Mouse (Mus musculus): Measurements from ENCODE around the gene Os9.
A peak's percentile ranks its signal among the peaks of the same experiment; 100 is the strongest.

Gene Os9

DNA sequence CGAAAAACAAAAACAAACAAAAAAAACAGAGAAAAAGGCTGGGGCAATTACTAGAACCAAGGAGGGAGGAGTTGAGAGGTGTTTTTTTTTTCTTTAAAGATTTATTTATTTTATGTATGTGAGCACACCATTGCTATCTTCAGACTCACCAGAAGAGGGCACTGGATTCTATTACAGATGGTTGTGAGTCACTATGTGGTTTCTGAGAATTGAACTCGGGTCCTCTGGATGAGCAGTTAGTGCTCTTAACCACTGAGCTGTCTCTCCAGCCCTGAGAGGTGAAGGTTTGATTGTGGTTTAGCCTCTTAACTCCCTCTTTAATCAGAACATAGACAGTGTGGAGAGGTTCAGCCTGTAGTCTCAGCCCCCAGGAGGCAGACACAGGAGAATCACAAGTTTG is 5.9 kb downstream of the Os9 start:
- DNase-seq (ENCODE audit: low read depth), result peak; percentile 64

DNA sequence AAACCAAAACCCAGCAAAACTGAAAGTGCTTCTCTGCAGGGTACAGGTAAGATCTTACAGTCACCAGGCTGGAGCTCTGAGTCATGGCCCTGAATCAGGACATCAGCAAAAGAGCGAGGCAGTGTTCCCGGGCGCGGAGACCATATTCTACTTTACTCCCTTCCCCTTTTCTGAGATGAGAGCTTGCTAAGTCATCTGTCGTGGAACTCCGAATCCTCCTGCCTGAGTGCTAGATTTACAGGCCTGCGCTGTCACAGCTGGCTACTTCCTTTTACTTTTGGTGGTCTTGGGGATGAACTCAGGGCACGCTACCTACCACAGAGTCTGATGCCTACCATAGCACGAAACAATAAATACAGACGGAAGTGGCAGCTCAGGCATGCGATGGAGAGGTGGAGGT is 6.5 kb downstream of the Os9 start:
- DNase-seq (ENCODE audit: low read depth), result no peak

DNA sequence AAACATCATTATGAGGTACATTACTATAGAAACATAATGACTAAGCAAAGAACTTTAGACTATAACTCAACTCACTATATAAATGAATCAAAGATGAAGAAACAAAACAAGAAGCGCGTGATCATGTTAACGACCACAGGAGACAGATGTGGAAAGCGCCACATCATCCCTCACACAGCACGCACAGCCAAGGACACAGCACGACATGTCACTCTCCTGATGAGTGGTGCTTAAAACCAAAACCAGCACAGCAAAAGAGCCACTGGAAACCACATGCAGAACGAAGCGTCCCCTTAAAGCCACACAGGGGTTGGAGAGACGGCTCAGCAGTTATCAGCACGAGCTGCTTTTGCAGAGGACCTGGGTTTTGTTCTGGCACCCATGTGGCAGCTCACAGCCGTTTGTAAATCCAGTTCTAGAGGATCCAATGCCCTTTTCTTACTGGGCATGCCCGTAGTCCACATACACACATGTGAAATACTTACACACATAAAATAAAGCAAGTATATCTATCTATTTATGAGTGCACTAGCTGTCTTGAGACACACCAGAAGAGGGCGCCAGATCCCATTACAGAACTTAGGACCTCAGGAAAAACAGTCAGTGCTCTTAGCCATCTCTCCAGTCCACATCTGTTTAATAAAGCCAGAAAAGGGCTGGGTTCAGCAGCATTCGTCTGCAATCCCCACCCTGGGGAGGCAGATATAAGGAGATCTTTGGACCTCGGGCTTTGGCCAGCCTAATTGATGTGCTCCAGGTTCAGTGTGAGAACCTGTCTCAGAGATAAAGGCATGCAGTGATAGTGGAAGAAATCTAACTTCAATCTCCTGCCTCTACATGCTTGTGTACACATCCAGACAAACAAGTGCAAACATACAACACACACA is 9.7 kb downstream of the Os9 start:
- DNase-seq (ENCODE audit: low read depth), result no peak

DNA sequence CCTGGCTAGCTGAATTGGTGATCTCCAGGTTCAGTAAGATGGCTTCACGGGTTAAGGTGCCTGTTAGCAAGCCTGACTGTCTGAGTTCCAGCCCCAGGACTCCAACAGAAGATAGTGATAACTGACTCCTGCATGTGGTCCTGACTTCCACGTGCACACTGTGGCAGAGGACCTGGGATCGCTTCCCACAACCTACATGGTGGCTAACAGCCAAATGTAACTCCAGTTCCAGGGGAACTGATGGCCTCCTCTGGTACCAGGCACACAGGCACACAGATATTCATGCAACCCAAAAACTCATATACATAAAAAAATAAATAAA is 12.7 kb downstream of the Os9 start:
- no peak for DNase-seq (ENCODE audit: low read depth)

DNA sequence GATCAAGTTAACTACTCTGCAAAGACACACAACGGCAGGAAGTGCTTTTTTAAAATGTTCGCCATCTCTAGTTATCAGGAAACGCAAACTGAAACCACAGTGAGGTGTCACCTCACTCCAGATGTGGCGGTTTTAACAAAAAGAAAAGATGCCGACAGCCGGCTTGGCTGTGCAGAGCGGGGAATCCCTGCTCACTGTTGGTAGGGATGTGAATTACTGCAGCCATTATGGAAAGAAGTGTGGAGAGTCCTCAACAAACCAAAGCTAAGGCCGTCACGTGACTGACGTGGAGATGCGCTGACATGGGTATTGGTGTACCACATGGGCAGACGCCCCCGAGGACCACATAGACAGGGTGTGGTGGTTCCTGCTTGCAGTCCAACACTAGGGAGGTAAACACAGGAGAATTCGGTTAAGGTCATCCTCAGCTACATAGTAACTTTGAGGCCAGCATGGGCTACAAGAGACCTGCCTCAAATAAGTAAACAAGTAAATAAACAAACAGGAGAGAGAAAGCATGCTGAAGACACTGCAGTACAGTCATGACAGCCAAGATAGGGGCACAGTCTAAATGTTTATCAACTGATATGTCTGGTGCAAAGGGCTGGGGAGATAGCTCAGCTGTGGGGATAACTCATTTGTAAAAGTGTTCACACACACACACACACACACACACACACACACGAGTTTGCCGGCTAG is 13.2 kb downstream of the Os9 start:
- peak; percentile 80 for DNase-seq (ENCODE audit: low read depth)

DNA sequence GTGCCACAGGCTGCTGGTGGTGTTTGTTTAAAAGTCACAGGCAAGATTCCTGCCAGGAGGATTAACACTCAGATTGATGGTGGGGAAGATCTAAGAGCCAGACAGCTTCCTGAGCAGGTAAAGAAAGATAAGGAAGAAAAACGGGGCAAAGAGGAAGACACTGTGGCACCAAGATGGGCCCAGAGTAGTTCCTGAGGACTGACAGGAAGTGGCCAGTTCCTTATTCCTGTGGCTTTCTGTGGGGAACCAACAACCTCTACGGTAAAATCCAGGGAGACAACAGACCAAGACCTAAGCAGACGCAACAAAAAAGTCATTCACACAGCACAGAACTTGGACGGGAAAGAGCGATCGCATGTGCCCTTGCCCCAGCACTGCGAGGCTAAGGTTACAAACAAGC is 17.3 kb downstream of the Os9 start:
- DNase-seq (ENCODE audit: low read depth), result peak; percentile 40

DNA sequence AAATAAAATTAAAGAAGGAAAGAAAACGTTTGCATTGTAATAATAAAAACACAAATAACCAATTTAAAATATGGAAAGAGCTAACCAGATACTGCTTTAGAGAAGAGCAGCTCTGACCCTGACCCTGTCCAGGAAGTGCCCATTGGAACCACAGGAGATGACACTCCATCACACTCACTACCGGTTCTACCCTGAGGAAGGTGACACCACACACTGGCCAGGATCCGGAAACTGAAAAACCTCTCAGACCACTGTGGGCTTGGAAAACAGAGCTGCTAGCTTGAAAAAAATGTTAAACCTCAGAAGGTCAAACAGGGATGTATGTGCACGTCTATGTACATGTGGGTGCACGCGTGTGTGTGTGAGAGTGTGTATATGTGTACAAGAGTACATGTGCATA is 19.8 kb downstream of the Os9 start:
- no peak for DNase-seq (ENCODE audit: low read depth)

DNA sequence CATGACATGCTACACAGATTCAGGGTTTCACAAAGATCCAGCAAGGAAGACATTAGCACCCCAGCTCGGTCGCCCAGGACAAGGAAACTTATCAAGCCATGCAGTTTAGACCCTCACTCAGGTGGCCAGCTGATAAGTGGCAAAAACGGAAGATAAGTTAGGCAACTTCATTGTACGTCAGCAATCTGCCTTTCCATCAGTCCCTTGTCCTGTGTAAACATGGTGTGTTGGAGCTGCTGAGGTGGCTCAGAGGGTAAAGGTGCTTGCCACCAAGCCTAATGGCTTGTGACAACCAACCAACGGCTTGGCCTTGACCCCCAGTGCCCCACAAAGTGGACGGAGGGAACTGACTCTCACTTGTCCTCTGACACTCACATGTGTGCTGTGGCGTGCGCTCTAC is 20.5 kb downstream of the Os9 start:
- DNase-seq (ENCODE audit: low read depth), result no peak

DNA sequence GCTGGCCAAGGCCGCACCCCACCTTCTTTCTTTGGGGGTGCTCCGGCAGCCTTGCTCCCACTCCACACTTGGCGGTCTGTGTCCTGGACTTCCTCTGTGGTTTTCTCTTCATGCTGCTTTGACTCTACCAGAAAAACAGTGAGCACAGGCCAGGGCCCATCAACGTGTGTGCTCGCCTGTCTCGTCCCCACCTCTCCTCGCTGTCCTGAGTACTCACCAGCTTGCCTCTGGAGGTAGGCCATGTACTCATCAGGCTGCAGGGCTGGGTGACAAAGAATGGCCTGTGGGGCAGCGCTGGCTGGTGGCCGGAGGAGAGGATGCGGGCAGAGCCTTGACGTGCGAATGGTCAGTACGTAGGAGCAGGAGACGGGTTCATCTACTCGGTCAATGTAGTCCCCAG is 21.1 kb downstream of the Os9 start:
- DNase-seq (ENCODE audit: low read depth), result no peak

DNA sequence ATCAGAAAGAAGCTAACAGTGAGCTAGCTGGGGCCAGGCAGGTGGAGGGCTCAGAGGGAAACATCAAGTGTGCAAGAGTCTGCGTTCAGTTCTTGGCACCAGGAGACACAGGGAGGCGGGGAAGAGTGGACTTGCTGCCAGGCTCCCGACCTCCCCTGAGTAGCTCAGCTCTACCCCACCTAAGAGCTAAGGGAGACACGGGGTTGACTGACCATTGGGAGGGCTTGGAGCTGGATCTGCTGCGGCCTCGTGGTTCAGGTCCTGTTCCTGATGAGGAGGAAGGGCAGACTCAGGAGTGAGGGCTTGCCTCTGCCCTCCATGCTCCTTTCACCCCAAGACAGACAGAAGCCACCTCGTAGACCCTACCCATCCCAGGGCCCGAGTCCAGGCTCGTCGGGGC is 21.7 kb downstream of the Os9 start:
- DNase-seq (ENCODE audit: low read depth), result no peak

DNA sequence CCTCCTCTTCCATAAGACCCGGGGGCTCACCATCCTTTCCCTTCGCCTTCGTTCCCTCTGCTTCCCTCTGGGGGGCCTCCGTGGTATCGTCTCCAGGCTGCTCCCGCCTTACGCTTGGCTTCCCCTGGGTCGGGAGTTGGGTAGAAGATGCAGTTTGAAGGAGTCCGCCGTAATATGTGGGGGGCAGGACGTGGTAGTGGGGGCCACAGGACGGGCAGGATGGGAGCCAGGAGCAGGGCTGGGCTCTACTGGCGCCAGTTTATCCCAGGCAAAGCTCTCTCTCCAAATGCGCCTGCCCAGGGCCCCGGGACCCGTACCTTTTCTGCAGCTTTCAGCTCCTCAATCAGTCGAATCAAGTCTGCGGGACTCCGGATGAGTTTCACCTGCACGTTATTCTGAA is 22.4 kb downstream of the Os9 start:
- DNase-seq (ENCODE audit: low read depth), result no peak

DNA sequence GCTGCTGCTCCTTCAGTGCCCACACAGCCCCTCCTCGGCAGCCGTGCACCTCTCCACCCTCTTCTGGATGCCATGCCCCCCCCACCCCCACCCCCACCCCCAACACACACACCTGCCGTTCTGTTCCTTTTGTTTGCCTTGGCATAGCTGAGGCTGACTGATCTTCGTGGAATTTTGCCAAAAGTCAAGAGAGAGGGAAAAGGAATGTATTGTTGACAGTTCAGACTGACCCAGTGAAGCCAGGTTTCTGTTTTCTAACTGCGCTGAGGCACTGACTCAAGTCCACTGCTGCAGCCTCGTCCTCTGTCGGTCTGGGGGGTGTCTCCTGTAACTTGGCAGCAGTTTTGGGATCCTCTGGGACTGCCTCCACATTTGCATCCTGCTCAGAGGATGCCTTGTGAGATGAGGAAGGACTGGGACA is 26.5 kb downstream of the Os9 start:
- no peak for DNase-seq (ENCODE audit: low read depth)

DNA sequence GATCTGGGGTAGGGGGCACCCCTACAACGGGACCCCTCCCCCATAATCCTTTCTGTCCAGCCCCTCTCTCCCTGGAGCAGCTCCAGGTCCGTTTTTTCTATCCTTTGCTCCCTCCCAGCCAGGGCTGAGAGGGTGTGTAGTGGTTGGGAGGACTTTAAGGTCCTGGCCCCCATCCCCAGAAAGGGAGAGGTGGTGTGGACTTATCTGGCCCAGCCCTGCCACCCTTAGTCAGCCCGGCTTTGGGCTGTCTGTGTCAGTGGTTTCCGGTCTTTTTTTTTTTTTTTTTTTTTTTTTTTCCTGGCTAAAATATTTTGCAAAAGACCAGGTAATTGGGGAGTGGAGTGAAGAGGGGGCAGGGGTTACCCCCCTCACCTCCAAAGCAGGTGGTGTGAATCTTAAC is 28.2 kb downstream of the Os9 start:
- DNase-seq (ENCODE audit: low read depth), result no peak

DNA sequence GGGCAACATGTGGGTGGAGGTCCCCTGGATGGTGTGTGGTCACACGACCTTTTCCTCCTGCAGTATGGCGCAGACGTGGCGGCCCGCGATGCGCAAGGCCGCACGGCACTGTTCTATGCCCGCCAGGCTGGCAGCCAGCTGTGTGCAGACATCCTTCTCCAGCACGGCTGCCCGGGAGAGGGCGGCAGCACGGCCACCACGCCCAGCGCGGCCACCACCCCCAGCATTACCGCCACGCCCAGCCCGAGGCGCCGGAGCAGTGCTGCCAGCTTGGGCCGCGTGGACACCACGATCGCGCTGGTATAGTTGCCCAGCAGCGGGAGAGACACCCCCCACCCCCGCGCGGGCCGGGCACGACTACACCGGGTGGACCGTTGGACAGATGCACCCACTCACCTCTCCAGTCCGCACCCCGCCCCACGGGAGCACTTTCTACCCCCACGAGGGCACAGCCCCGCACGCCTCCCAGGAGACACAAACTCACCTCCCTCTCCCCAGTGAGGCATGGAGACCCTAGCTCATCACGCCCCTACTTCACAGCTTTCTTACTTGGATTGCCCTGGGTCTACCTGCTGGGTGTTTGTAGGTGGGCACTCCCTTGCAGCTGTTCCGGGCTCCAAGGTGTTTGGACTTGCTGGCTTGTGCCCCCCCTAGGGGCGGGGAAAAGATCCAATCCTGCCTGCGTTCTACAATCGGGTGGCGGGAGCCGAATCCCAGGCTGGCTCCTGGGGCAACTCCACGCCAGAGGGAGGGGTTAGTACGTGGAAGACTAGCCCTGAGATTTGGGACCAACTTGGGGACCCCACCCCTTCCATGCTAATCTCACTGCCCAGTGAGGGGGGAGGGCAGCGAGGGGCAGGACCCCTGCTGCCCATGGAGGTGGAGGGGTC is 29.2 kb downstream of the Os9 start:
- no peak for DNase-seq (ENCODE audit: low read depth)

DNA sequence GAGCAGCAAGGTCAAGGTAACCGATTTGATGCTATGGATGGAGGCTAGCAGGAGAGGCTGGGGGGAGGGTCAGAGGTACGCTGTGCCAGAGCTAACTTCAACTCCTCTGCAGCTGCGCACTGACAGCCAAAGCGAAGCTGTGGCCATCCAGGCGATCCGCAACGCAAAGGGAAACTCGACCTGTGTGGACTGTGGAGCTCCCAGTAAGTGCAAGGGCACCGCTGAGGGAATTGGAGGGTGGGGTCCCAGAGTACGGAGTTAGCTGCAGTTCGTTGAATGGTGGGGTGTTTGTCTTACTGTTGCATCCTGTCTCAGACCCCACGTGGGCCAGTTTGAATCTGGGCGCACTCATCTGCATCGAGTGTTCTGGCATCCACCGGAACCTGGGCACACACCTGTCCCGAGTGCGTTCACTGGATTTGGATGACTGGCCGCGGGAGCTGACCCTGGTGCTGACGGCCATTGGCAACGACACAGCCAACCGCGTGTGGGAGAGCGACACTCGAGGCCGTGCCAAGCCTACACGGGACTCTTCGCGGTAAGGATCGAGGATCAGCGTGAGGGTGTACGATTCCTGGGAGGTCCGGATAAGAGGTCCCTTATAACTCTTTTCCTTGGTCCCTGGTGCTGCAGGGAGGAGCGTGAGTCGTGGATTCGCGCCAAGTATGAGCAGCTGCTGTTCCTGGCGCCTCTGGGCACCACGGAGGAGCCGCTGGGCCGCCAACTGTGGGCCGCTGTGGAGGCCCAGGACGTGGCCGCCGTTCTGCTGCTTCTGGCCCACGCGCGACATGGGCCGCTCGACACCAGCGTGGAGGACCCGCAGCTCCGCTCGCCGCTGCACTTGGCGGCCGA is 30.1 kb downstream of the Os9 start:
- DNase-seq (ENCODE audit: low read depth), result no peak

DNA sequence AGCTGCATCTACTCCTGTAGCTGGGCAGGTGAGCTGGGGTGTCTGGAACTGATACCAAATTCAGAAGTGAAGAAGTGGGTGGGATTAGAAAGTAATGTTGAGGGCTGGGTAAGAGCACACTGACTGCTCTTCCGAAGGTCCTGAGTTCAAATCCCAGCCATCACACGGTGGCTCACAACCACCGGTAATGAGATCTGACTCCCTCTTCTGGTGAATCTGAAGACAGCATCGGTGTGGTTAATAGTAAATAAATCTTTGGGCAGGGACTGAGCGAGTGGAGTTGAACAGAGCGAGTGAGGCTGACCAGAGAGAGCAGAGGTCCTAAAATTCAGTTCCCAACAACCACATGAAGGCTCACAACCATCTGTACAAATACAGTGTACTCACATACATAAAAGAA is 35.3 kb downstream of the Os9 start:
- DNase-seq (ENCODE audit: low read depth), result no peak

DNA sequence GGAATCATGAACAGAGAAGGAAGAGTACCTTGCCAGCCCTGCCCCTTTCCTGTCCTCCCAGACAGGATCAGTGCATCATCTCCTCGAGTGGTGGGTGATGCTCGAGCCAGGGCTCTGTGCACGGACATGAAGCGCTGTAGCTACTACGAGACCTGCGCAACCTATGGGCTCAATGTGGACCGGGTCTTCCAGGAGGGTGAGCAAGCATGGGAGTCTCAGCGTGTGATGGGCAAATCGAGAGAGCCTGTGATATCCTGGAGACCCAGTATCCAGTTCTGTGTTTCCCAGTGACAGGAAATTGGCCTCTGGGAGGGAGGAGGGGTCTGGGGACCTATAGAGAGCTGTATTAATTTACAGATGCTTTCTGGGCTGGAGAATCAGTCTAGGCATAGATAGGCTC is 35.9 kb downstream of the Os9 start:
- DNase-seq (ENCODE audit: low read depth), result no peak

DNA sequence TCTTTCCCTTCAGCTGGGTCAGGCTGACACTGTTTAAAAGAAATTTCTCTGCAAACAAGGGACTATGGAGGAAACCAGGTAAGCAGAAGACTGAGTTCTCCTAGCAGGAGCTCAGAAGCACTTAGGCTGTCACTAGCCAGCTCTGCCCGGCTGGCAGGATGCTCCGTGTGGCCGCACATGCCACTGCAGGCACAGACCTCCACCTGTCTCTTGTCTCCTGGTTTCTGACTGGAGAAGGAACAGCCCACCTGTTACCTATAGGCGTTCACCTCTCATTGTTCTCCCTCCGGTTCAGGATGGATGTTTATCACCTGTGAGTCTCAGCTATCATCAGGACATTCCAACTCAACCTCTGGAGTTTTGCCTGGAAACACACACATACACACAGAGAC is 37.0 kb downstream of the Os9 start:
- no peak for DNase-seq (ENCODE audit: low read depth)

DNA sequence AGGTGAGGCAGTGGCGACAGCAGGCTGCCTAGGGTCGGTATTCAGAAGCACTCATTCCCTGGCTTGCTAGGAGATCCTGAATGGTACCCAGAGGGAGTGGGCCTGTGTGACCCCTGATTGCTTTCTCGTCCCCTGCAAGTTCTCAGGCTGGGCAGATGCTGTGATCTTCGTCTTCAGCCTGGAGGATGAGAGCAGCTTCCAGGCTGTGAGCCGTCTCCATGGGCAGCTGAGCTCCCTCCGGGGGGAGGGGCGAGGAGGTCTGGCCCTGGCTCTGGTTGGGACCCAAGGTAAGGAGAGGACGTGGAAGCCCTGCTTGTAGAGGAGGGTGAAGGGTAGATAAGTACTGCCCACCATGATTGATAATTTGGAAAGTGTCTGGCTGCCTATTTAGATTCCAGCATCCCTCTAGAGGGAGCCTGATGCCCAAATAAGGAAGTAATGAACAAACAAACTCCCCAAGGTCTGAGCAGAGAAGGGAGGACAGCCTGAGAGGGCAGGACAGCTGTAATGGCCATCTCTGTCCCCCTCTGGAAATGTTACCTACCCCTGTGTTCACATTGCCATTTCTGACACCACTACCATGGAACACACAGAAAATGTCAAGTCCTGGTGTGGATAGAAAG is 37.5 kb downstream of the Os9 start:
- DNase-seq (ENCODE audit: low read depth), result no peak

DNA sequence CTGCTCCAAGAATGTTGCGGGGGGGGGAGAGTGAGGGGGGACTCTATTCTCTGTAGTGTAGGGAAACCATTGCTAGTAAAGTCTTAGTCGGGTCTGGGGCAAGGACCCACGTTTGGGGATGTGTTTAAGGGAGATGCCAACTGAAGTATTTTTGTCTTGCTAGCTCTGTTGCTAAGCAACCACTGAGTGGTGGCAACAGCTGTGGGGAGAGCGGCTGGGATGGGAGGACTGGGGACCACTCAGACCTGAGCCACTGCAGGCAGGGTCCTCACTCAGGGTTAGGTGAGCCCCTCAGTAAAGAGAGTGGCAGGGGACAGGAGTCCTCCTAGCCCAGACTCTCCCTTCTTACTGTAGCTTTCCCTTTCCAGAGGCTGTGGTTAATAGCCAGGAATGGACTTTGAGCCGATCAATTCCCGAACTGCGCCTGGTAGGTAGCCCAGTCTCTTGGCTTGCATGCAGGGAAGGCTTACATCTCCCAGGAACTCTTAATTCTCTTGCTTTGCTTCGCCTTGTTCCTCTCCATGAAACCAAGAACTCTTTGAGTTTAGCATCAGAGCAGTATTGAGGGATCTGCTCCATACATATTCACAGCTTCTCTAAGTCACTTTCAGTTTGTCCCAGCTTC is 38.8 kb downstream of the Os9 start:
- no peak for DNase-seq (ENCODE audit: low read depth)
